Mouse (Mus musculus) heart, embryonic 12.5 days (tissue): ENCODE measurements around the gene Ifna15. TPM values are rescaled to one million over a fixed set of nuclear protein-coding genes. Genes with fewer than 3 reads are reported as not detected.
"Not testable (repeated sequence)": the region's sequence is repeated elsewhere in the genome, so short reads cannot be mapped to it uniquely, and the experiment has no call there.

Experiments
- ATAC-seq: fragments of 200-750 bp; cut with Nextera tagmentation; 2 replicates; pipeline ENCODE4 v1.8.0; 2017; ENCODE audit warnings: moderate TSS enrichment, moderate library complexity; ENCODE audit not compliant: insufficient number of reproducible peaks, low FRiP score
- H3K27ac ChIP-seq: fragments of 300-500 bp; sonication (generic); 2 replicates; pipeline ENCODE4 v1.5.1; 2016; ENCODE audit warnings: mild to moderate bottlenecking, moderate library complexity; ENCODE audit not compliant: poor library complexity, severe bottlenecking
- H3K27me3 ChIP-seq: fragments of 300-500 bp; sonication (generic); replicated peaks from 2 replicates; pipeline ENCODE4 v1.6.1; 2016; ENCODE audit warnings: mild to moderate bottlenecking, moderate library complexity
- H3K36me3 ChIP-seq: fragments of 300-500 bp; sonication (generic); 2 replicates; pipeline ENCODE4 v1.6.1; 2016; ENCODE audit warnings: mild to moderate bottlenecking, moderate library complexity
- H3K4me1 ChIP-seq: fragments of 300-500 bp; sonication (generic); replicated peaks from 2 replicates; pipeline ENCODE4 v1.6.1; 2016; ENCODE audit warnings: mild to moderate bottlenecking
- H3K4me2 ChIP-seq: fragments of 300-500 bp; sonication (generic); 2 replicates; pipeline ENCODE4 v1.6.1; 2016; ENCODE audit warnings: mild to moderate bottlenecking, moderate library complexity
- H3K4me3 ChIP-seq: fragments of 300-500 bp; sonication (generic); 2 replicates; pipeline ENCODE4 v1.5.1; 2016; ENCODE audit warnings: mild to moderate bottlenecking
- H3K9ac ChIP-seq: fragments of 300-500 bp; sonication (generic); 2 replicates; pipeline ENCODE4 v1.6.1; 2016; ENCODE audit warnings: mild to moderate bottlenecking, moderate library complexity
- H3K9me3 ChIP-seq: fragments of 300-500 bp; sonication (generic); replicated peaks from 2 replicates; pipeline ENCODE4 v1.6.1; 2016; ENCODE audit warnings: mild to moderate bottlenecking, moderate library complexity
- WGBS: fragments of 180-500 bp; shearing (Covaris S2); methylation state at CpG from one replicate; pipeline ENCODE4 v1.1.7; 2016; 5-methylcytosine and 5-hydroxymethylcytosine counted together
- polyA plus RNA-seq: library from polyadenylated mRNA; unstranded; fragments of >200 nt; fragmentation: Nextera tagmentation; extraction: Ambion mirVana; gene quantifications from 2 replicates; pipeline ENCODE4 v1.2.1, GENCODE M21; 2016

The Ifna15 gene
- not detected in 2 replicates for polyA plus RNA-seq

- H3K27ac ChIP-seq, H3K4me2 ChIP-seq, H3K27me3 ChIP-seq, H3K9me3 ChIP-seq, H3K36me3 ChIP-seq, H3K4me1 ChIP-seq, ATAC-seq, H3K4me3 ChIP-seq, H3K9ac ChIP-seq: not testable (repeated sequence)
Measured at GRCm38 (mm10) chr4:88558145-88558544, at the start of gene Ifna15. Gene Ifna15 (minus strand): TSS chr4:88558245.

GRCm38 (mm10) chr4:88603276-88603675, 45.2 kb upstream of the Ifna15 start, which contains the start of gene Ifna12:
Gene Ifna12 (minus strand): TSS chr4:88603376.
- H3K4me3 ChIP-seq, result no peak within 1 kb of the TSS
- H3K9me3 ChIP-seq, result no peaks in the 10 kb centered on the region
- no peaks in the 10 kb centered on the region for H3K36me3 ChIP-seq
- ATAC-seq, result no peak
- H3K4me2 ChIP-seq, result no peak within 1 kb of the TSS
- no peak within 1 kb of the TSS for H3K9ac ChIP-seq
- H3K27me3 ChIP-seq, result no peaks in the 10 kb centered on the region
- no peak within 1 kb of the TSS for H3K27ac ChIP-seq
- H3K4me1 ChIP-seq, result no peaks in the 10 kb centered on the region

- no peak within 1 kb of the TSS for H3K4me3 ChIP-seq
- no peak within 1 kb of the TSS for H3K4me2 ChIP-seq
- no peaks in the 10 kb centered on the region for H3K27me3 ChIP-seq
- H3K36me3 ChIP-seq, result no peaks in the 10 kb centered on the region
- 74% methylated on average over 1 of the region's 1 CpGs for WGBS
- H3K4me1 ChIP-seq, result no peaks in the 10 kb centered on the region
- no peak for ATAC-seq
- no peak within 1 kb of the TSS for H3K9ac ChIP-seq
- no peaks in the 10 kb centered on the region for H3K9me3 ChIP-seq
- H3K27ac ChIP-seq, result no peak within 1 kb of the TSS
Measured at GRCm38 (mm10) chr4:88592285-88592684, 34.2 kb upstream of the Ifna15 start, which contains the start of gene Ifna9. Gene Ifna9 (minus strand): TSS chr4:88592385.

GRCm38 (mm10) chr4:88571698-88572097, 13.7 kb upstream of the Ifna15 start, which contains the start of gene Ifna14:
Gene Ifna14 (minus strand): TSS chr4:88571798.
- WGBS, result 56% methylated on average over 1 of the region's 1 CpGs
- no peak within 1 kb of the TSS for H3K27ac ChIP-seq
- no peaks in the 10 kb centered on the region for H3K36me3 ChIP-seq
- H3K27me3 ChIP-seq, result no peaks in the 10 kb centered on the region
- no peak within 1 kb of the TSS for H3K4me3 ChIP-seq
- no peaks in the 10 kb centered on the region for H3K9me3 ChIP-seq
- no peak for ATAC-seq
- H3K4me2 ChIP-seq, result no peak within 1 kb of the TSS
- no peak within 1 kb of the TSS for H3K9ac ChIP-seq
- no peaks in the 10 kb centered on the region for H3K4me1 ChIP-seq

GRCm38 (mm10) chr4:88561791-88562190, 3.7 kb upstream of the Ifna15 start:
- no peaks in the 10 kb centered on the region for H3K27me3 ChIP-seq
- WGBS, result 86% methylated on average over 1 of the region's 1 CpGs
- no peak overlapping the region for H3K4me2 ChIP-seq
- no peaks in the 10 kb centered on the region for H3K9me3 ChIP-seq
- no peaks in the 10 kb centered on the region for H3K4me1 ChIP-seq
- no peak overlapping the region for H3K4me3 ChIP-seq
- H3K27ac ChIP-seq, result no peak overlapping the region
- no peak overlapping the region for H3K9ac ChIP-seq
- H3K36me3 ChIP-seq, result no peaks in the 10 kb centered on the region
- ATAC-seq, result no peak

GRCm38 (mm10) chr4:88550161-88550945, 7.7 kb downstream of the Ifna15 start:
- peak overlapping the region; percentile 85 for H3K4me2 ChIP-seq
- 0 out of 2 replicates have a peak overlapping the region, but pooled peaks have one; percentile 61 for H3K9ac ChIP-seq

GRCm38 (mm10) chr4:88547986-88548385, 10.1 kb downstream of the Ifna15 start:
- Histone ChIP-seq H3K27me3 (no peaks in the 10 kb centered on the region), H3K4me2 (no peak overlapping the region), H3K4me1 (peaks cover 4% of the 10 kb centered on the region; the same call in 1 of the 2 replicates), H3K27ac (no peak overlapping the region), H3K4me3 (no peak overlapping the region), H3K9ac (no peak overlapping the region), H3K36me3 (no peaks in the 10 kb centered on the region), H3K9me3 (no peaks in the 10 kb centered on the region)
- WGBS, result 81% methylated on average over 1 of the region's 1 CpGs
- ATAC-seq, result no peak

More at GRCm38 (mm10) chr4:88550161-88550945, 7.7 kb downstream of the Ifna15 start:
- peak; percentile 48 for ATAC-seq
- no peak overlapping the region for H3K27ac ChIP-seq
- WGBS, result 27% methylated on average over 22 of the region's 22 CpGs
- H3K27me3 ChIP-seq, result no peaks in the 10 kb centered on the region
- peak overlapping the region; percentile 48 for H3K4me3 ChIP-seq
- H3K4me1 ChIP-seq, result peaks cover 6% of the 10 kb centered on the region; the same call in 1 of the 2 replicates
- H3K36me3 ChIP-seq, result no peaks in the 10 kb centered on the region
- no peaks in the 10 kb centered on the region for H3K9me3 ChIP-seq

- H3K4me1 ChIP-seq, result no peaks in the 10 kb centered on the region
- no peak for ATAC-seq
- no peak overlapping the region for H3K27ac ChIP-seq
- H3K9me3 ChIP-seq, result no peaks in the 10 kb centered on the region
- H3K4me3 ChIP-seq, result no peak overlapping the region
- no peaks in the 10 kb centered on the region for H3K27me3 ChIP-seq
- WGBS, result 52% methylated on average over 2 of the region's 2 CpGs
- no peaks in the 10 kb centered on the region for H3K36me3 ChIP-seq
- H3K9ac ChIP-seq, result no peak overlapping the region
- H3K4me2 ChIP-seq, result no peak overlapping the region
Measured at GRCm38 (mm10) chr4:88543649-88544234, 14.3 kb downstream of the Ifna15 start.

- H3K36me3 ChIP-seq, result no peaks in the 10 kb centered on the region
- H3K27me3 ChIP-seq, result no peaks in the 10 kb centered on the region
- WGBS, result 52% methylated on average over 12 of the region's 12 CpGs
- no peak for ATAC-seq
- peak overlapping the region; percentile 1; the same call in 1 of the 2 replicates for H3K4me2 ChIP-seq
- no peak overlapping the region for H3K9ac ChIP-seq
- H3K27ac ChIP-seq, result no peak overlapping the region
- no peaks in the 10 kb centered on the region for H3K9me3 ChIP-seq
- no peaks in the 10 kb centered on the region for H3K4me1 ChIP-seq
- H3K4me3 ChIP-seq, result no peak overlapping the region
Measured at GRCm38 (mm10) chr4:88537328-88537727, 20.7 kb downstream of the Ifna15 start.

GRCm38 (mm10) chr4:88536640-88537039, 21.4 kb downstream of the Ifna15 start:
- Histone ChIP-seq H3K4me2 (no peak overlapping the region), H3K36me3 (no peaks in the 10 kb centered on the region), H3K9ac (no peak overlapping the region), H3K4me1 (no peaks in the 10 kb centered on the region), H3K27ac (no peak overlapping the region), H3K9me3 (no peaks in the 10 kb centered on the region), H3K27me3 (no peaks in the 10 kb centered on the region), H3K4me3 (no peak overlapping the region)
- WGBS, result 77% methylated on average over 7 of the region's 7 CpGs
- ATAC-seq, result no peak

GRCm38 (mm10) chr4:88535742-88536141, 22.3 kb downstream of the Ifna15 start:
- no peaks in the 10 kb centered on the region for H3K27me3 ChIP-seq
- H3K9ac ChIP-seq, result no peak overlapping the region
- H3K4me1 ChIP-seq, result no peaks in the 10 kb centered on the region
- H3K36me3 ChIP-seq, result no peaks in the 10 kb centered on the region
- no peaks in the 10 kb centered on the region for H3K9me3 ChIP-seq
- WGBS, result 77% methylated on average over 1 of the region's 1 CpGs
- H3K4me3 ChIP-seq, result no peak overlapping the region
- ATAC-seq, result peak; percentile 22; the same call in 1 of the 2 replicates
- no peak overlapping the region for H3K4me2 ChIP-seq
- no peak overlapping the region for H3K27ac ChIP-seq
